Mouse (Mus musculus): ENCODE results near the gene Pxt1. TPM values are rescaled to one million over a fixed set of nuclear protein-coding genes. Genes with fewer than 3 reads are reported as not detected.
A peak's percentile ranks its signal among the peaks of the same experiment; 100 is the strongest.

The Pxt1 gene
- polyA plus RNA-seq, 1 experiment from 2014 or later: 0.17 TPM

DNA sequence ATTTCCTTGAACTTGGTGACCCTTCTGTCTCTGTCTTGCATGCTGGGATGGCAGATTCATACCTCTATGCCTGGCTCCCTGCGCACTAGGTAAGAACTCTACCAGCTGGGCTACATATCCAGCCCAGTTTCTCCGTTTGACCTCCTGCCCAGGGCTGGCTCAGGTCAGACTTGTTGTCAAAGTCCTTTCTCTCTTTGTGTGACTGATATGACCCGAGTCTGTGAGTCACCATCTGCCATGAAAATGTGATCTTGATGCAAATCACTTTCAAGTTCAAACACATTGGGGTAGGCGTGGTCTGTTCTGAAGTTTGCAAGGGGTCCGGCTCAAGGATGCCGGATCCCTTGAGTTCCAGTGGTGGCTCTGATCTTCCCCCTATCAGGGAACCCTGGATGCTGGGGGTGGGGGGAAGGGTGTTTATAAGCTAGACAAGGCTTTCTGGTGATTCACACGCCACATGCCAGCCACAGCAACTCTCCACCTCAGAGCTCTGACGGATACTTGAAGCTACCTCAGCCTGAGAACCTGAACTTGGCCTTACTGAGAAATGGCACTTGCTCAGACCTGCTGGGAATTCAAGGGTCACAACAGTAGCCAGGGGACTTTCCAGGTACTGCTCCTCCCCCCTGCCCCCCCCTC is 18.6 kb downstream of the Pxt1 start:
- Histone ChIP-seq H3K27me3 (replicated peaks) (no peaks in the 10 kb centered on the region), H3K36me3 (replicated peaks) (no peaks in the 10 kb centered on the region), H3K9me3 (no peaks in the 10 kb centered on the region), H3K4me2 (no peak overlapping the region), H3K4me3 (no peak overlapping the region), H3K27ac (no peak overlapping the region), H3K4me1 (no peaks in the 10 kb centered on the region; the same call in 1 of the 2 replicates), H3K9ac (no peak overlapping the region)
- ATAC-seq (replicated peaks): no peak
- WGBS: 81% methylated on average over 8 of the region's 8 CpGs

DNA sequence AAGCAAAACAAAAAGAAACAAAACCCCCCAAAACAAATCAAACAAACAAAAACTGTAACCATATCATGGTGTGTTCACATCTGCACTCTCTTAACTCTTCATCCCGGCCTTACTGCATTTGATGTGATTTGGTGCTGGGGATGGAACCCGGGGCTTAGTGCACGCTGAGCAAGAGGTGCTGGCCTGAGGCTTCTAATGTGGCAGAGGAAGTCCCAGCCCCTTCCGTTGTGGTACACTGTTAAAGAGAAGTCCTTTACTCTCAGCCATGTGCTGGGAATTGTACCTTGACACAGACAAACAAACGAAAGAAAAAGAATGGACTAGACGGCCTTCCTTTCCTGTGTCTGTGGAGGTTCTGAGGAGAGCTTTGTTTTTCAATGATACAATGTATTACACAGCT is 21.5 kb downstream of the Pxt1 start:
- H3K27ac ChIP-seq: no peak overlapping the region
- no peak overlapping the region for H3K4me3 ChIP-seq
- no peaks in the 10 kb centered on the region for H3K27me3 ChIP-seq (replicated peaks)
- ATAC-seq (replicated peaks): no peak
- H3K9me3 ChIP-seq: no peaks in the 10 kb centered on the region
- H3K4me1 ChIP-seq: no peaks in the 10 kb centered on the region
- H3K9ac ChIP-seq: no peak overlapping the region
- H3K4me2 ChIP-seq: no peak overlapping the region
- H3K36me3 ChIP-seq (replicated peaks): no peaks in the 10 kb centered on the region
- 74% methylated on average over 6 of the region's 6 CpGs for WGBS

DNA sequence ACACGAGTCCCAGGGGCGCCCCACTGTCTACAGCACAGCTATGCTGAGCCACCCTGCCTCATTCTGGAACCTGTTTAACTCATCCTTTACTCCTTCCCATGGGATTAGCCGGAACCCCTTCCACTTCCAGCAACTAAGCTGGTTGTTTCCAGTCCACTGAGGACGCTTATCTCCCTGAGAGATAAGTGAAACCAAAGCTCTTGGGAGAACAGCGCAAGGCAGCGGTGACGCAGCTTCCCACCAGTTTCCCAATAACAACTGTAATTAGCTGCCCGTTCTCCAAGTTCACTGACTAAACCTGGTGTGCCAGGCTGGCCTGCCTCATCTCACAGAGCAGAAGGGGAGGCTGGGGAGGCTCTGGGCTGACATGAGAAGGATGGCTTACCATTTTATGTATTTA is 22.6 kb downstream of the Pxt1 start:
- 66% methylated on average over 8 of the region's 8 CpGs for WGBS
- Histone ChIP-seq H3K4me2 (no peak overlapping the region), H3K27ac (no peak overlapping the region), H3K36me3 (replicated peaks) (no peaks in the 10 kb centered on the region), H3K4me3 (no peak overlapping the region), H3K27me3 (replicated peaks) (no peaks in the 10 kb centered on the region), H3K9ac (no peak overlapping the region), H3K9me3 (no peaks in the 10 kb centered on the region), H3K4me1 (no peaks in the 10 kb centered on the region)
- no peak for ATAC-seq (replicated peaks)

DNA sequence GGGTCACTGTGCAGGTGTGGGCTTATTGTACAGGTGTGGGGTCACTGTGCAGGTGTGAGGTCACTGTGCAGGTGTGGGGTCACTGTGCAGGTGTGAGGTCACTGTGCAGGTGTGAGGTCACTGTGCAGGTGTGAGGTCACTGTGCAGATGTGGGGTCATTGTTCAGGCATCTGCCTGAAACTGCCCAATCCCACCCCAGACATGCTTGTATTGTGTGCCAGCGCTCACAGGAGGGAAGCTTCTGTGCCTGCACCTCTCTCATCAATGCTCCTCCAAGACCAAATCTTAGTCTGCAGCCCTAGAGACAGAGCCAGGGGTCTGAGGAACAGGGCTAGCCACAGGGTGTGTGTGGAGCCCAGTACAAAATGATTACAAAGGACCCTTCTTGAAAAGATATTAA is 27.1 kb downstream of the Pxt1 start:
- Histone ChIP-seq H3K4me2 (no peak overlapping the region), H3K36me3 (replicated peaks) (no peaks in the 10 kb centered on the region), H3K9me3 (no peaks in the 10 kb centered on the region), H3K27me3 (replicated peaks) (no peaks in the 10 kb centered on the region), H3K9ac (no peak overlapping the region), H3K27ac (no peak overlapping the region), H3K4me1 (no peaks in the 10 kb centered on the region), H3K4me3 (no peak overlapping the region)
- ATAC-seq (replicated peaks): no peak
- 80% methylated on average over 1 of the region's 1 CpGs for WGBS

DNA sequence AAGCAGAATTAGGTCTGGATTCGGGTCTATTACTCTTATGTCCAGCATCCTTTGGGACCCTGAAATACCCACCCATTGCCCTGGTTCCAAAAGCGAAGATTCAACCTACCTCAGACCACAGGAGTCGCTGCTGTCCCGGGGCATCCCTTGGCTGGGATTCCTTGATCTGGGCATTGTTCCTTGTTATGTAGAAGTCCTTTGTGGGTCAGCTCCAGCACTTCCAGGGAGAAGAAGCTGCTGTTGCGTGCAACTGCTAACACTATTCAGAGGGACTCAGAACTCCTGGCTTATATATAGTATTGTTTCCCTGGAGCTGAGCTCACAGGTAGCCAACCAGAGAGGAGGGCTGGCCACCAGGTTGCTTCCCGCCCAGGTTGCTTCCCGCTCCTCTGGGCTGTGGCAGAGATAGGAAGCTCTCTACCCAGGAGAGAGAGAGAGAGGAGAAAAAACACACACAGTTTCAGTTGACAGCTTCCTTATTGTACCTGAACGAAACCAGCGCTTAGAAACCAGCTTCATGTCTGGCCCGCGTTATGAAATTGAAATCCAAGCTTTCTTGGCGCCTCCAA is 28.5 kb downstream of the Pxt1 start, which contains the start of gene 4930539E08Rik:
Gene 4930539E08Rik, minus strand, starts transcription at position 265 of the 569 bp plus-strand sequence.
- Histone ChIP-seq H3K27me3 (replicated peaks) (no peaks in the 10 kb centered on the region), H3K36me3 (replicated peaks) (no peaks in the 10 kb centered on the region), H3K4me1 (no peaks in the 10 kb centered on the region), H3K4me2 (no peak within 1 kb of the TSS), H3K4me3 (no peak within 1 kb of the TSS), H3K9ac (no peak within 1 kb of the TSS), H3K27ac (no peak within 1 kb of the TSS), H3K9me3 (no peaks in the 10 kb centered on the region)
- 61% methylated on average over 12 of the region's 12 CpGs for WGBS
- no peak for ATAC-seq (replicated peaks)

DNA sequence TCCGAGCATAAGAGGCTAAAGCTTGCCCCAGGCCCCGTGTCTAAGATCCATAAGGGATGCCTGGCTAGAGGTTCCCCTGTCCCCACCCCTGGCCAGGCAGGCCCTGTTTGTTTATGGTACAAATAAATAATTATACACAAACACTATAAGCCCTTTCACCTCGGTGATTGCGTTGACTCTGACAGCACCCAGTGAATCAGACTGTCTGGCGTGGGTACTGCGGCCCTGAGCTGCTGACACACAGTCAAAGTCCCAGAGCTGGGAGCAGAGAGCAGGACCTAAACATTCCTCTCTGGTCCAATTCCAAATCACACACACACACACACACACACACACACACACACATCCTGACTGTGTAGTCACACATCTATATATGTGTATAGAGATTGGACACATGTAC is 29.7 kb downstream of the Pxt1 start:
- no peak overlapping the region for H3K4me2 ChIP-seq
- H3K9me3 ChIP-seq: no peaks in the 10 kb centered on the region
- H3K27ac ChIP-seq: no peak overlapping the region
- no peaks in the 10 kb centered on the region; the same call in 1 of the 2 replicates for H3K4me1 ChIP-seq
- no peak overlapping the region for H3K9ac ChIP-seq
- no peaks in the 10 kb centered on the region for H3K36me3 ChIP-seq (replicated peaks)
- 88% methylated on average over 6 of the region's 6 CpGs for whole genome bisulfite sequencing
- no peaks in the 10 kb centered on the region for H3K27me3 ChIP-seq (replicated peaks)
- no peak overlapping the region for H3K4me3 ChIP-seq
- ATAC-seq (replicated peaks): no peak

DNA sequence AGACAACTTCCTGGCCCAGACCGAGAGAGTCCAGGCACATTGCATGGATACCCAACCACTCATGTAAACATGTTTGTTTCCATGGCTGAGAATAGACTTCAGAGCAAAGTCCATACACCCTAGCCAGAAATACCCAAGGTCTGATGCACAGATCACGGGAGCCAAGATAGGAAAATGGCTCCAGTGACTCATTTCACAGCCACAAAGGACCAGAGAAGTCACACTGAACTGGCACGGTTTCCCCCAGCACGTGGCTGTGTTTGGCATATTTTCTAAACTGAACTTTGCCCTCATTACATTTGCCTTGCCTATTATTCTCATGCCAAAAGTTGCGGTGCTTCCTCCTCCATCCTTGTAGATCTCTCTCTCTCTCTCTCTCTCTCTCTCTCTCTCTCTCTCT is 30.4 kb downstream of the Pxt1 start:
- no peak for ATAC-seq (replicated peaks)
- H3K27ac ChIP-seq: no peak overlapping the region
- no peaks in the 10 kb centered on the region for H3K27me3 ChIP-seq (replicated peaks)
- no peak overlapping the region for H3K4me3 ChIP-seq
- H3K4me1 ChIP-seq: no peaks in the 10 kb centered on the region; the same call in 1 of the 2 replicates
- 71% methylated on average over 5 of the region's 5 CpGs for WGBS
- H3K9ac ChIP-seq: no peak overlapping the region
- no peaks in the 10 kb centered on the region for H3K9me3 ChIP-seq
- H3K36me3 ChIP-seq (replicated peaks): no peaks in the 10 kb centered on the region
- no peak overlapping the region for H3K4me2 ChIP-seq

DNA sequence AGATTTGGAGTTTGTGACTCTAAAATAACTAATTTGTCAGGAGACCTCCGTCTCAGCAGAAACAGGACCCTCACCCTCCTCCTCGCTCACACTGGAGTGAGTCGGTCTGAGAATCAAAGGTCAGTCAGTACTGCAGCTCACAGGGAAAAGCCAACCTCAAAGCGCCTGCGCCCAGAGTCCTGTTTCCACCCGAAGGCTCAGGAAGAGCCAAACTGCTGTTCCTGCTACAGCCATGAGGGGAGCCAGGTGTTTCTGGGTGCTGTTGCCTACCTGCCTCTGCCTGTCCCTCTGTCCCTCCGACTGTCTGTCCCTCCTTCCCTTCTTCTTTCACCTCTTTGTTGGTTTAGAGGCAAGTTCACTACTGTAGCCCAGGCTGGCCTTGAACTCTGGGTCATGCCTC is 33.5 kb downstream of the Pxt1 start:
- Histone ChIP-seq H3K36me3 (replicated peaks) (no peaks in the 10 kb centered on the region), H3K4me3 (no peak overlapping the region), H3K27ac (no peak overlapping the region), H3K27me3 (replicated peaks) (no peaks in the 10 kb centered on the region), H3K4me1 (peaks cover 8% of the 10 kb centered on the region), H3K9me3 (no peaks in the 10 kb centered on the region), H3K4me2 (no peak overlapping the region), H3K9ac (no peak overlapping the region)
- ATAC-seq (replicated peaks): no peak
- 24% methylated on average over 7 of the region's 7 CpGs for WGBS

DNA sequence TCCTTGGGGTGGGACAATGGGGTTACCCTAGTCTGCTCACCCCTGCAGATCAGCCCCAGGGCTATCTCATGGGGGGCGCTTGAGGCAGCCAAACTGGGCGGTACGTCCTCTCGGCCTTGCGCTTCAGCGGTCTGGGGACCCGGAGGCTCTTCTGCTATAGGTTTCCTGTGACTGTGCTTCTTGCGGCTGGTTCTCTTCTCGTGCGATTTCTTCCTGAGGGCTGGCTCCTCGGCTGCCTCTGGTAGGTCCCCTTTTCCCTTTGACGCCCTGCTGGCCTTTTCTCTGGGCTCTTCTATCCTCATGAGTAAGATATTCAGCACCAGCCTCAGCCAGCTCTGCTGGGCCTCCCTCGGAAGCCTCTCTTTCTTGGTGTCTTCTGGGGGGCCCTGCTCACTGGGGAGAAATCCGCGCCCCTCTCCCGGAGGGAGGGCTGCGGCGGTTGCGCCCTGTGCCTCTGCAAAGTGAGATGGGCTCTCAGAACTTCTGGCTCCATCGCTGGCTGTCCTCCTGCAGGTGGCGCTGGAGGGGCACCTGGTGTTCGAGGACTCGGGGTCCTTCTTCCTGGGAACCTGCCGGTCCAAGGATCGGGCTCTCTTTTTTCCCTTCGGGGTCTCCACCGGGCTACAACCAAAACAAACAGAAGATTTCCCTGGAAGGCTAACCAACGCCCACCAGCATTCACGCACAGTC is 34.2 kb downstream of the Pxt1 start:
- Histone ChIP-seq H3K9me3 (no peaks in the 10 kb centered on the region), H3K27me3 (replicated peaks) (no peaks in the 10 kb centered on the region), H3K4me1 (peaks cover 15% of the 10 kb centered on the region), H3K4me2 (peak overlapping the region; percentile 23), H3K36me3 (replicated peaks) (no peaks in the 10 kb centered on the region), H3K9ac (no peak overlapping the region), H3K4me3 (no peak overlapping the region), H3K27ac (no peak overlapping the region)
- 10% methylated on average over 29 of the region's 29 CpGs for WGBS
- no peak for ATAC-seq (replicated peaks)

DNA sequence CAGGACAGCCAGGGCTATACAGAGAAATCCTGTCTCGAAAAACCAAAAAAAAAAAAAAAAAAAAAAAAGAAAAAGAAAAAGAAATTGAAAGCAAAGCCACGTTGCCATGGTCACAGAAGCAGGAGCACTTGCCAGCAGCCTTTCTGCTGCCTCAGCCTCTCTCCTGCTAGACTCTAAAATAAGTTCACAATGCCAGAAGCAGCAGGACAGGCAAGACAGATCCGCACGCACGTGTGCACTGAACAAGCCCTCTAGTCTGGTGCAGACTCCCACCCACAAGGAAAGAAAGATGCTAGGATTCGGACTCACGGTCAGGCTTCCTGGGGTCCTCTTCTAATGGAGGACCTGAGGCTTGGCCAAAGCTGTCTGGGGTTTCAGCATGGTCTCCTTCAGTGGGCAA is 35.7 kb downstream of the Pxt1 start:
- peaks cover 20% of the 10 kb centered on the region for H3K4me1 ChIP-seq
- ATAC-seq (replicated peaks): no peak
- H3K27me3 ChIP-seq (replicated peaks): no peaks in the 10 kb centered on the region
- 46% methylated on average over 7 of the region's 7 CpGs for WGBS
- H3K27ac ChIP-seq: peak overlapping the region; percentile 30; the same call in 1 of the 2 replicates
- no peaks in the 10 kb centered on the region for H3K36me3 ChIP-seq (replicated peaks)
- no peak overlapping the region for H3K9ac ChIP-seq
- H3K4me3 ChIP-seq: no peak overlapping the region
- H3K4me2 ChIP-seq: no peak overlapping the region
- H3K9me3 ChIP-seq: no peaks in the 10 kb centered on the region

DNA sequence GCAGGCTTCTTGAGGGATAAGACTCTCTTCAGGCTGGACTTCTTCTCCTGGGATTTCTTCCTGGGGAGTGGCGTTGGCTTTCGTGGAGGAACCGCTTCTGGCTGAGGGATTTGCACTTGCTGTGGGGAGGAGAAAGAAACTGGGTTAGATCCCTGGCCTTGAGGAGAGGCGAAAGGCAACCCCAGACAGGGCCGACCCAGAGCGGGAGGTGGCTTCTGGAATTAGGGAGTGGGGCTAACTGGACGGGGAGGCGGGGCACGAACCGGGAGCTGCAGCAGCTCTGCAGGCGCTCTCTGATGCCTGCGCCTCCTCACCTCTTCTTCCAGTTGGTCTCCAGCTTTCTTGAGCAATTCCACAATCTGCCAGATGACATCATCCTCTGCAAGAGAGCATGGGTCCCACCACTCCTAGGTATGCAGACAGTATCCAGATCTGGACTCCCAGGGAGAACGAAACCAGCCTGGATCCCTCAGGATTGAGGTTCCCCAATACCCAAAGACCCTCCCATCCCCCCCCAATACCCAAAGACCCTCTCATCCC is 38.2 kb downstream of the Pxt1 start:
- 56% methylated on average over 13 of the region's 13 CpGs for WGBS
- H3K4me3 ChIP-seq: no peak overlapping the region
- ATAC-seq (replicated peaks): peak; percentile 48
- H3K36me3 ChIP-seq (replicated peaks): no peaks in the 10 kb centered on the region
- peaks cover 20% of the 10 kb centered on the region for H3K4me1 ChIP-seq
- no peak overlapping the region for H3K9ac ChIP-seq
- peak overlapping the region; percentile 24 for H3K4me2 ChIP-seq
- H3K27me3 ChIP-seq (replicated peaks): no peaks in the 10 kb centered on the region
- peak overlapping the region; percentile 91 for H3K27ac ChIP-seq
- H3K9me3 ChIP-seq: no peaks in the 10 kb centered on the region

DNA sequence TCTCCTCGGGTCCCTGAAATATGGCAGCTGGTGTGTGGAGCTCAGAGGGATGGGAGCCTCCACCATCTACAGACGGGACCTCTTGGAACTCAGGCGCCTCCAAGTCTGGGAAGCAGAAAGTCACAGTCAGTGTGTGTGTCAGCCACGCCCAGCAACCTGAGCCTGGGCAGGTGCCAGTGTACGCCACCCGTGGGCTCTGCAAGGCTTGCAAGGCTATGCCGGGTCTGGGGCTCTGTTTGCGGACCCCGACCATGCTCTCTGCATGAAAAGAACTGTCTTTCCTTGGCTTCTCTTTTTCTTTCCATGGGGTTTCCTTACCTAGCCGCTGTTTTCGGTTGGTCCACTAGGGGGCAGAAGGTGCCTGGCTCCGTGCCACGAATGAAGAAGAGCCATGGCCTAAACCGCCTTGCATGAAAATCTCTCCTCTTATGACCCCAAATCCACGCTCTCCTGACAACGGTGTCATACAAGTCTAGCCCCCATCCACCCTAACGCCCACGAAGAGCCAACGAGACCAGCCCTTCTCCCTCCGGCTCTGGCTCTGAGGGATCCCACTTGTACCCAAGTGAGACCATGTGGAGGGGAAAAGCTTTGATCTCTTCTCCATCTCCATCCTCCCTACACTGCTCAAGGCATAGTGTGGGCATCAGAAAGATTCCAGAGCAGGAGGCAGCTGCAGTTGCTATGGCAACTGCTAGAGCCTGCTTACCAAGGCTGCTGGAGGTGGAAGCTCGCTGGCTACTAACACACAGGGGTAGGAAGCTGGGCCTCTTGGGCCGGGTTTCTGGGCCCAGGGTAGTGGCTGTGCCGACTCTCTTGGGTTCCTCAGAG is 38.9 kb downstream of the Pxt1 start:
- peak; percentile 94 for ATAC-seq (replicated peaks)
- H3K9me3 ChIP-seq: no peaks in the 10 kb centered on the region

More for the DNA sequence above, 38.9 kb downstream of the Pxt1 start:
- peaks cover 20% of the 10 kb centered on the region for H3K4me1 ChIP-seq
- H3K4me2 ChIP-seq: peak overlapping the region; percentile 24
- H3K36me3 ChIP-seq (replicated peaks): no peaks in the 10 kb centered on the region
- peak overlapping the region; percentile 7; the same call in 1 of the 2 replicates for H3K9ac ChIP-seq
- peak overlapping the region; percentile 91 for H3K27ac ChIP-seq
- WGBS: 22% methylated on average over 23 of the region's 23 CpGs
- H3K27me3 ChIP-seq (replicated peaks): no peaks in the 10 kb centered on the region
- no peak overlapping the region for H3K4me3 ChIP-seq

All from midbrain, embryonic 15.5 days (tissue).